Mouse (Mus musculus): ENCODE data around the gene Mmaa.

DNA sequence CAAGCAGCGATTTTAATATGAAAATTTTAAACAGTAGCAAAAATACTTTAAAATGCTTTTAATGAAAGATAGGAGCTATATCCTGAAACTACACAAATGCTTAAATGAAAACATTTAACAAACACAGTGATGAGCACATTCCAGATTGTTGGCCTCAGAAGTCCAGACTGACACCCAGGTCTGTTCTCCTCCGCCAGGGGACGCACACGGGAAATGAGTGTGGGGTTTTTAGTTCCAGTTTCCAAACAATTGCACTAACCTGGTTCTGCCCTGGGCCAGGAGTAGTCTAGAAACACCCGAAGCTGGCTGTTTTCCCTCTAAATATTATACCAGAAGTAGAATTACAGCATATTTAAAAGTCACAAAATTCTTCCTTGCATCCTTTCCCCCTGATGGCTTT is 5.0 kb upstream of the Mmaa start:
- TF ChIP-seq FOSL1 (IDR thresholded peaks at IDR 0.05; ENCODE audit: insufficient read depth, low read length, poor library complexity, severe bottlenecking) (no peak), CTCF (IDR thresholded peaks at IDR 0.05; ENCODE audit: control insufficient read depth, insufficient read depth, insufficient read length) (no peak), CEBPB (IDR thresholded peaks at IDR 0.05; ENCODE audit: low read depth) (no peak)
